Mouse (Mus musculus) heart, adult 18-20 months (tissue): ENCODE results near the gene Lig3. TPM values are rescaled to one million over a fixed set of nuclear protein-coding genes. Genes with fewer than 3 reads are reported as not detected.

Experiments
- DNase-seq, 2 experiments: peaks; one replicate each; pipeline ENCODE4 v3.0.0; 2021 to 2022; ENCODE audit warnings: mixed read lengths in 1 of 2
- long read RNA-seq, 2 experiments: library from polyadenylated mRNA; stranded (forward); transcript quantifications; one replicate each; pipeline ENCODE4 v2.0.0; 2021
- total RNA-seq, 2 experiments: library from RNA; stranded (reverse); gene quantifications; 2 replicates each; pipeline ENCODE4 v1.2.3; 2021

Lig3 gene
- total RNA-seq = 10 to 100 TPM; 12.7 to 14.7 TPM
- long read RNA-seq, experiment 1, full-length matches to known transcripts = 2 of 5 reads
- long read RNA-seq, experiment 1, partial matches to known transcripts = 0 of 5 reads
- long read RNA-seq, experiment 1, other reads (novel, unspliced or antisense) = 3 of 5 reads
- long read RNA-seq, experiment 2, partial matches to known transcripts = 1 of 2 reads
- long read RNA-seq, experiment 2, other reads (novel, unspliced or antisense) = 1 of 2 reads

- peak; percentile 95 to 96 for DNase-seq
These were observed at the start of gene Lig3 for GRCm38 (mm10) chr11:82780983-82781903. Lig3 (plus strand) TSS chr11:82781108.

- no peak for DNase-seq
These were observed 46.7 kb upstream of the Lig3 start for GRCm38 (mm10) chr11:82734227-82734626.

DNA sequence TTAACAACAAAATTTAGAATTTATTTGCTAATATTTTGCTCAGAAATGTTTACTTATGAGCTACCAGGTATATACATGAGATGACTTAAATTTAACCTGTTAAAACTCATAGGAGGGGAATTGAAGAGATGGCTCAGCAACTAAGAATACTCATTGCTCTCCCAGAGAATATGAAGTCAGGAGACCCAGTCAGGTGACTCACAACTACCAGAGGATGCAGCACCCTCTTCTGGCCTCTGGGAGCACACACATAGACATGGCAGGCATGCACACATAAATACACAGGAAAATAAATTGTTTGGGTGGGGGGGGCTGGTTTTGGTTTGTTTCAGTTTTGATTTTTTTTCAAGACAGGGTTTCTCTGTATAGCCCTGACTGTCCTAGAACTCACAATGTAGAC, 41.9 kb upstream of the Lig3 start:
- no peak for DNase-seq

- peak; percentile 51 to 83 for DNase-seq
These were observed 34.8 kb upstream of the Lig3 start for GRCm38 (mm10) chr11:82746138-82746537.

DNA sequence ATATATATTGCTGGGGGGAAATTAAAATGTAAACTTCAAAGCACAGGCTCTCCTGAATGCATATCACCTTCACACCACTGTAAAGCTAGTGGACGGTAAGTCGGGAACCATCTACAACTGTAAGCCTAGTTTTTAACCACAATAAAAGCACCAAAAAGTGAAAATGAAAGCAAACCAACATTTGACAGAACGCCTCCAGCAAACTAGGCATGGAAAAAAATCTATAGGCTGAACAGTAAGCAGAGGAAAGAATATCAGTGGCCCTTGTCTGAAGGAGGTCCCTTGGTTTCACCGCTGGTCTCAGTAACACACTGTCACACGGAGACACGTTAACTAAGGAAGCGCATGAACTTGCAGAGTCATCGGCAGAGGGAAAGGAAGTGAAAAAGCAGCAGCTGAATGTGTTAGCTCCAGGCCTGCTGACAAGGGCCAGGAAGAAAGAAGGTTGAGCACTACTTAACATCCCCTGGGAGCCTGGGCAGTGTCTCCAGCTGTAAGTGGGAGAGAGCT, 34.0 kb upstream of the Lig3 start:
- DNase-seq = peak; percentile 57 to 65

DNA sequence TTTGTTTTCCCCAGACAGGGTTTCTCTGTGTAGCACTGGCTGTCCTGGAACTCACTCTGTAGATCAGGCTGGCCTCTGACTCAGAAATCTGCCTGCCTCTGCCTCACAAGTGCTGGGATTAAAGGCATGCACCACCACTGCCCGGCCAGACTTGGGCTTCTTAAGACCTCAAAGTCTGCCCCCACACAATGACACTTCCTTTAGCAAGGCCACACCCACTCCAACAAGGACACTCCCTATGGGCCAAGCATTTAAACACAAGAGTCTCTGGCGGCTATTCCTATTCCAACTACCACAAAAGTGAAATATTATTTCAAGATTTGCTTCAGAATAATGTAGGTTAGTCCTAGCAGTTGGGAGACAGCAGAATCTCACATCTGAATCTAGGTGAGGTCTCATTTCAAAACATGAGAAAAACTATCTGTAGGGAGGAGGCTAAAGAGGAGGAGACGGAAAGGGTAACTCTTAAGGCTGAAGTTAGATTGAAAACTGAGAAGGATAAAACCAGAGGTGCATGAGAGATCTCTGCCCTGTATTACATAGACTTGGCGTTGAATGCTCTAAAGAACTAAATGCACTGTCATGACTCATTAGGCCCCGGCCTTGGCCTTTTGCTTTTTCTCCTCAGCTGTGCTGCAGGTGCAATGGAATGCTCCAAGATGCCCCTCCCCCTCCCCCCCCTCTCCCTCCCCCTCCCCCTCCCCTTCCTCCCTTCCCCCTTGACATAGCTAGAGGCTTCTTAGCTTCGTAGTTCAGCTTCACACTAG, 28.4 kb upstream of the Lig3 start:
- no peak for DNase-seq

DNA sequence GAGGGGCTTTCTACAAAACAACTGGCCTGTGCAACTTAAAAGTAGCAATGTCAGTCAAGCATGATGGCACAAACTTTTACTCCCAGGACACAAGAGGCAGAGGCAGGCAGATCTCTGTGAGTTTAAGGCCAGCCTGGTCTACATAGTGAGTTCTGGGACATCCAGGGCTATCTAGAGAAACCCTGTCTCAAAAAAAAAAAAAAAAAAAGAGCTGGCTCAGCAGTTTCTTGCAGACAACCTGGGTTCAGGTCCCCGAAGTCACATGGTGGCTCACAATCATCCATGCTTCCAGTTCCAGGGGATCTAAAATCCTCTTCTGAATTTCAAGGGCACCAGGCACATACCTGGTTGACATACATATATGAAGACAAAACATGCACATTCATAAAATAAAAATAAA, 25.0 kb upstream of the Lig3 start:
- no peak for DNase-seq

DNA sequence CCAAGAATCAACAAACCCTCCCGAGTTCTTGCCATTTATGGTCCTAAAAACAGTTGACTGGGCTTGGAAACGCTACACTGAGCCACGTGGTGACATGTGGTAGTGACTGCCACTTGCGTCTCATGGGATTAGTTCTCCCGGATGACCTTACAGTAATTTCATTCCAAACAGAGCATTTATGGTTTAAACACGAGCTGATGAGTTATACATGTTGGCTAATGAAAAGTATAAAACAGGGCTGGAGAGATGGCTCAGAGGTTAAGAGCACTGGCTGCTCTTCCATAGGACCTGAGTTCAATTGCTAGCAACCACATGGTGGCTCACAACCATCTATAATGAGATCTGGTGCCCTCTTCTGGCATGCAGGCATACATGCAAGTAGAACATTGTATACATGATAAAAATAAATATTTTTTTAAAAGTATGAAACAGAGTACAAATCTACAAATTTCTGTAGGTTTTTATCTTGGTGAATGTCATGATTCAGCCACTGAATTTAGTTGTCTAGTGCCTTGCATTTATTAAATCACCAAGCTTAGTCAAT, 18.6 kb upstream of the Lig3 start:
- no peak for DNase-seq

DNA sequence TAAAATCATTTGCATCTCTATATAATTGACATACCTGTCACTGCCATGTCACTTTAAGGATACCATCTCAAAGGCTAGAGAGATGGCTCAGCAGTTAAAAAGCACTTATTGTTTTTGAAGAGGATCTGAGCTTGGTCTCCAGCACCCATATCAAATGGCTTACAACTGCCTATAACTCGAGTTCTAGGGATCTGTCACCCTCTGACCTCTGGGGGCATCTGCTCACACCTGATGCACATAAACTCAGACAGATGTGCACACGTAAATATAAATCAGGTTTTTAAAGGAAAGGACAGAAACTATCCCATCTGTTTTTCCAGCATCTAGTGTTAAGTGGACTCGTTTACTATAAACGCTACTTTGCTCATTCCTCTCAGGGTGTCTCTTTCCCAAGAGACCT, 17.6 kb upstream of the Lig3 start:
- no peak for DNase-seq

DNA sequence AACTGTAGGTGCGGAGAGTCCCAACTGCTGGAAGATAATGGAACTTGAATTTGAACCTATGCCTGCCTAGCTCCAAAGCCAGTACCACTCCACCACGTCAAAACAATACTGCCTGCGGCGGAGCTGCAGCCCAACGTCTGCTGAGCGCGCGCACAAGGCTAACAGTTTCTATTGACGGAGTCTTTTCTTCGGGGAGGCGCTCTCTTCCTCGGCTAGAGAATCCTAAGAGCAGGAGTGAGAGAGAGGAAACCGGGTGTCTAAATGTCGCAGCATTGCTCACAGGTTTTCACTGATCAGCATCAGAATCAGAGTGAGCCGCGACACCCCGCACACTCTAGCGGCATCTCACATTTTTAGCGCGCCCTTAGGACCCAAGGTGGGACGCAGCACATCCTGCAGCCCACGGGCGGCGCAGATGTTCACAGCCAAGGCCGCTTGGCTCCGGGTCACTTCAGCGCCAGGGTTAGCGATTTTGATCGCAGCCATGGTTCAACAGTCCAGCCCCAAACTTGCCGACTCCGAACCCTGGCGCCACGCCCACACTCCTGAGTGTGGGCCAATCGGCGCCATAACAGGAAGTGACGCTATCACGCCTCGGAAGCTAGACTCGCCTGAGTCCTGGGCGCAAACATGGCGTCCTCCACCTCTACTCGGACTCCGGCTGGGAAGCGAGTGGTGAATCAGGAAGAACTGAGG, 17.0 kb upstream of the Lig3 start, which contains the start of the genes Cct6b and Zfp830:
Gene Cct6b, minus strand, starts transcription at position 580 of the 696 bp plus-strand sequence.
Gene Zfp830, plus strand, starts transcription at position 604 of the 696 bp plus-strand sequence.
- peak; percentile 95 to 96 for DNase-seq

DNA sequence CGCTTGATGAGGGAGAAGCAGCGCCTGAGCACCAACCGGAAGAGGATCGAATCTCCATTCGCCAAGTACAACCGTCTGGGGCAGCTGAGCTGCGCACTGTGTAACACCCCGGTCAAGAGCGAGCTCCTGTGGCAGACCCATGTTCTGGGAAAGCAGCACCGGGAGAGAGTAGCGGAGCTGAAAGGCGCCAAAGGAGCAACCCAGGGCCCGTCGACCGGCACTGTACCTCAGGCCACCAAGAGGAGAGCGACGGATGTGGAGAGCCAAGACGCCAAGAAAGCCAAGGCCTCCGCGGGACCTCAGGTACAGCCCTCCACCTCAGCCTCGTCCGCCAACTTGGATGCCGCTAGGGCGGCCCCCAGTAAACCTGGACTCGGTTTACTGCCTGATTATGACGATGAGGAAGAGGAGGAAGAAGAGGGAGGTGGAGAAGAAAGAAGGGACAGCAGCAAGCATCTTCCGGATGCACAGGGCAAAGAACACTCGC, 16.4 kb upstream of the Lig3 start:
- no peak for DNase-seq

DNA sequence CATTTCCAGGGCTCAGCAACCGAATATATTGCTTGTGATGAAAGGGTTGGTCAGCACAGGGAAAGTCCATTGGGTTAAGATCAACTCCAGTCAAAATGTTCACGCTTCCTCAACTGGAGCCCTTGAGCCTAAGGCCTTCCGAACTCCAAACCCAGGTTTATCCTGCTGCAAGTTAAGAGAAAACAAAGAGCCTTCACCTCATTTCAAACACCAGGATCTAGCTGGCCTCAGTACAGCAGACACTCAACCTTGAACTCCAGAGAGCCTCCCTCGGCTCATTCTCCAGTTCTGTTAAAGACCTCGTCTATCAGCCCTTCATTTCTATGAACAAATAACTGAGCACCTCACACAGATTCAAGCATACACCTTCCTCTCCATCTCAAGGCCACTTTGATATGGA, 774 bp upstream of the Lig3 start:
- DNase-seq = no peak

DNA sequence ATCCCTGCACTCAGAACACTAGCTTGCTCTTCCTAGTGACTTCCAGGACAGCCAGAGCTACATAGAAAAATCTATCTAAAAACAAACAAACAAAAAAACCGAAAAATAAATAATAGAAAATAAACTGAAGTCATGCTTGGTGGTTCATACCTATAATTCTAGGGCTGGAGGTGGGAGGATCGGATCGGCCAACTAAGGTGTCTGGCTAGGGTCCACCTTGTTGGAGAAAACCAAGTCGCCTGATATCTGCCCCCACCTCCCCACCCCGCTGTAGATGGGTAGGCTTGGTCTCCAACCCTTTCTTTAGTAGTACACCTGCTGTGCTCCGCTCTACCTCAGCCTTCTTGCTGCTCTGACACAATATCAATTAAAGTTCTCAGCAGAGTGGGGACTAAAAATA, 1.3 kb downstream of the Lig3 start:
- no peak for DNase-seq

DNA sequence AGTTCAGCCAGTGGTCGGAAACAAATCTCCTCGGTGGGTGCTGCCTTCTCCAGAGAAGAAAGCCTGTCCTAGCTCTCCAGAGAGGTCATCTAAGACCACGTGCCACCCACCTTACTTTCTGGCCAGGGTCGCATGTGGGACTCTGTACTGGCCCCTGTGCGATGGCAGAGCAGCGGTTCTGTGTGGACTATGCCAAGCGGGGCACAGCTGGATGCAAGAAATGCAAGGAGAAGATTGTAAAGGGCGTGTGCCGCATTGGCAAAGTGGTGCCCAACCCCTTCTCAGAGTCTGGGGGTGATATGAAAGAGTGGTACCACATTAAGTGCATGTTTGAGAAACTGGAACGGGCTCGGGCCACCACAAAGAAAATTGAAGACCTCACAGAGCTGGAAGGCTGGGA, 2.5 kb downstream of the Lig3 start:
- DNase-seq = no peak

DNA sequence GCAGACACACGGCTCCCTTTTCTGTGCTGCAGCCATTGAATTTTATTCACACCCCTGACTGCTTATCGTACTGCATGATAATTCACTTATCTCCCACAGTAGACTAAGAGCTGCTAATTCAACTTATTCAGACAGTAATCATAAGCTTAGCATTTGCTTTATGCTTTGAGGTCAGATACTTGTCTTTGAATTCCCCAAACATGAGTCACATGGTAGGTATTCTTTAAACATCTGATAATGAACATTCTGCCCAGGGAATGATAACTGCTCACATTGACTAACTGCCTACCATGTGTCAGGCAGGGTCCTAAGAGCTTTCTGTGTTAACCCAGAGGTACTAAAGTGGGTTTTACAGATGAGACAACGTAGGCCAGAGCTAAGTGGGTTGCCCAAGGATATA, 25.7 kb downstream of the Lig3 start:
- DNase-seq = no peak

DNA sequence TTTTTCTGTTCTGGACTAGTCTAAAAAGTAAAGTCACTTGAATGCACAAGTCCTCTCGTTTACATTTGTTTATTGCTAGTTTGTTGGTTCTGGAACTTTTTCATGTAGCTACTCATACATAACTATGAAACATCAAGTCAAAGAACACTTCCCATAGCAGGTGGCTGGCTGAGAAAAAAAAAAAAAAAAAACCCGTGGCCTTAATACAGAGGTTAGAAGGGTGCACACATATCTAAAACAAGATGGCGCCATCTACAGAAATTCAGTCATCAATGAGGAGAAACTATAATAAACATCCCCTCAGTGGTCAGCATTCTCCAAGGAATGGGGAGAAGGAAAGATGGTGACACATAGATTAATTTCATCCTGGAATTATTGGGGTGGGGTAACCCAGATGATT, 26.5 kb downstream of the Lig3 start:
- DNase-seq = no peak

- peak; percentile 19 to 31 for DNase-seq
These were observed 27.6 kb downstream of the Lig3 start for GRCm38 (mm10) chr11:82808485-82808884.

DNA sequence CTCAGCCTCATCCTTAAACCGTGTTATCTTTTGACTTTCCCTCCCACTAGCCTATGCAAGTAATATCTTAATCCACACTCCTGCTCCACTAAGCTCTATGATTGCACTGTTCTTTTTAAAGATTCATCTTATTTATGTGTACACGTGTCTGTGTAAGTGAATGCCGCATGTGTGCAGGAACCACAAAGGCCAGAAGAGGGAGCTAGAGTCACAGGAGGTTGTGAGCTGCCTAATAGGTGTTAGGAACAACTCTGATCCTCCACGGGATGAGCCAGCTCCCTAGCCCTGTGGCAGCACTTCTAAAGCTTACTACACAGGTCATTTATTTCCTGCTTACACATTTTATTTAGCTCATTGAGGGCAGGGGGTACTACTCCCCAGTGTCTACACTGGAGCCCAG, 38.4 kb downstream of the Lig3 start:
- DNase-seq = peak; percentile 49 to 73

- DNase-seq = no peak
These were observed 40.0 kb downstream of the Lig3 start for GRCm38 (mm10) chr11:82820788-82821456.

- DNase-seq = no peak
These were observed 45.9 kb downstream of the Lig3 start for GRCm38 (mm10) chr11:82826818-82827217.
